Mouse (Mus musculus) stomach, postnatal 0 days (tissue): ENCODE measurements around the gene Cadps.

ENCODE experiments used
- CTCF ChIP-seq: IDR thresholded peaks from 2 replicates; pipeline ENCODE4 v1.5.1; 2016; ENCODE audit warnings: antibody characterized with exemption, low read depth, mild to moderate bottlenecking, moderate library complexity
- EP300 ChIP-seq: optimal IDR thresholded peaks from 2 replicates; pipeline ENCODE3; 2016; ENCODE audit warnings: antibody characterized with exemption

DNA sequence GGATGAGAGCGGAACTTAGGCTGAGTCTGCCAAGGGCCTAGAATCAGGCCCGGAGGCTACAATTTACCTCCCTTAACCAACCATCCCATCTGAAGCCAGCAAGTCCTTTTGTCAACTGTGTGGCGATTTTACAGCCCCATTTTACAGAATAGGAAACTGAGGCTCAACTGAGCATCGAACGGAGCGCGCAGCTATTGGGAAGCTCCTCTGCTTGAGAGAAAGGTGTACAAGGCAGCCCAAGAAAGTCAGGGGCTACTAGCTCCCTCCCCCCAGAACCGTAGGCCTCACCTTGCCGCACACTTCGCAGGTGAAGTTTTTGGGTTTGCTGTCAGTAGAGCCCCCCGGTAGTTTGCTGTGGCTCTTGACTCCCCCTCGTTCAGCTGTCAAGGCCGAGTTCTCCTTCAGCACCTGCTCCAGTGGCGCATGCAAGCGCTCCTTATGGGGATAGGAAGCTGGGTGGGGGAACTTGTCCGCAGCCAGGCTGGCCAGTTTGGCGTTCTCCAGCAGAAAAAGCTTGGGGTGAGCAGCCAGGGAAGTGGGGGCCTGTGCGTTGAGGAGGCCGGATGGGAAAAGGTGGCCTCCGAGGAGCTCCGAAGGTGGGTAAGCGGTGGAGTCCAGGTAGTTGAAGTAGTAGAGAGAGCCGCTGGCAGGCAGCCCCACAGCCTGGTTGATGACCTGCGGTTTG is 478.7 kb downstream of the Cadps start:
- TF ChIP-seq CTCF = no peak
- no peak for TF ChIP-seq EP300
